Mouse (Mus musculus) yolk sac, embryonic 10.5 days (tissue): Measurements from ENCODE around the gene St6galnac4.

Experiments
- DNase-seq: peaks from one replicate; pipeline ENCODE4 v3.0.0-alpha.2; 2017; ENCODE audit warnings: low spot score

St6galnac4 gene

DNA sequence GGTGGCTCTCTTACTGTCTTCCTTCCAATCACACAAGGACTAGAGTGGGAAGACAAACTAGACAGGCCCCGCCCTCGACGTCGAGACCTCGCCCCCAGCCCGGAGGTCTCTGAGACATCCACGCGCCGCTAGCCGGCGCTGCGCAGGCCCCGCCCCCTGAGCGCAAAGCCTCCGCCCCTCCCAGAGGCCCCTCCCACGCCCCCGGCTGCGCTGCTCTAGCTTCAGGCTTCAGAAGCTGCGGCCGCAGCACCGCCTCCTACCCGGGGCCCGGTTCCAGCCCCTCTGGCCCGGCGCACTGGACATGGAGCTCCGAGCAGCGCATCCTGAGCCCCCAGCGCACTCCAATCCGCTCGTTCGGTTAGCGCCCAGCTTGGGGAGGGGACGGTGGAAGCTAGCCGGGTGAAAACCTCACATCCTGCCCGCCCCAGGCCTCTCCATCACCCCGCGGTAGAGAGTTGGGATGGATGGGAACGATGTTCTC lies at the start of gene St6galnac4:
Gene St6galnac4 (plus strand): TSS at position 225 of the 481 bp plus-strand sequence.
- peak; percentile 92 for DNase-seq

DNA sequence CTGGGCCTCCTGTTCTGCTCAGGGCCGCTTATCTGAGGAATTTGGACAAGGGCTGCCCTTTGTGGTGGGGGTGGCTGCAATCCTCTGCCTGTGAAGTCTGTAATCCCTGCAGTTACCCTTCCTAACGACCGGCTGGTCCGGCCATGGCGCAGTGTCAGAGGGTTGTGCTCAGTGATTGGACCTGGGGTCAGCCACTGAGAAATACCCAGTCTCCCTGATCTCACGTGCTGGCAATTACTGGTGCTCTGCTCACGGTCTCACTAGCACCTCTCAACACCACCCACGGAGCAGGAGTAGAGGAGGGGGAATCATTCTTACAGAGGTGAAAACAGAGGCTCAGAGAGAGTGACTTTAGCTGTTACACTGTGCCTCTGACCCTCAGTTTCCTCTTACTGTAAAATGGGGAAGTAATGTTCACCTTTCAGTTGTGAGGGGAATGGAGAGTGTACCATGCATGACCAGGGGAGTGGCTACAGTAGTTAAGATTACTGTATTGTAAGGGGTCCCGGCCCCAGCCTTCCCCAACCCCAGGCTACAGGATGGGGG lies 49.5 kb upstream of the St6galnac4 start:
- peak; percentile 57 for DNase-seq

DNA sequence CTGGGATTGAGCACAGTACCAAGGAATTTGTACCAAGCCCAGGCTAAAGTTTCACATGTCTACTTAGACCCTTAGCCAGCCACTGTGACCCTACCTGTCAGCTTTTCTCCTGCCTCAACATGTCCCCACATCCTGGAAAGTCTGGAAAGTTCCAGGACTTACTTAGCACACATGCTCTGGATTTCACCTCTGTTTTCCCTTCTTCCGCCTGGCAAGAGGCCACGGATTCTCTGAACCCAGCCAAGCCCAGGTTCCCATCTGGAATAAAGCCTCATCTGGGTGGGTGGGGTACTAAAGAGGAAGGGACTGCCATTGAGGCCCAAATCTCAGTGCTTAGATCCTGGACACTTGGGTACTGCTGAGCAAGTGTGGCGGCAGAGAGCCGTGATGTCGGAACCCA lies 49.0 kb upstream of the St6galnac4 start:
- DNase-seq: no peak

DNA sequence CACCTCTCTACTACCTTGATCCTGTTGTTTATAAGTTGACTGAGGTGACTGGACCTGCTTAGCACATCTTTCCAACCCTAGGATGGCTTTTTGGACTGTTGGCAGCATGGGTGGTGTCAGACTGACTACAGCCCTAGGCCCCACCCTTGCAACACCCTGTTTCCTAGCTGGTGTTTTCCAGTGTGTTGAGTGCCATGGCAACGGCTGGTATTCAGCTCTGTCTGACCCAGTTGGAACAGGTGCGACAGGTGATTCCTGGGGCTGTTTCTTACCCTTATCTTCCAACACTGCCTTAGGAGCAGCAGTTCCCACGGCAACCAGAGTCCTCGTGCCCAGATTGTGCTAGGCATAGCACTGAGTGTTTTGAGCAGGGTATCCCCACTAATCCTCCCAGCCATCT lies 48.4 kb upstream of the St6galnac4 start:
- DNase-seq: no peak

DNA sequence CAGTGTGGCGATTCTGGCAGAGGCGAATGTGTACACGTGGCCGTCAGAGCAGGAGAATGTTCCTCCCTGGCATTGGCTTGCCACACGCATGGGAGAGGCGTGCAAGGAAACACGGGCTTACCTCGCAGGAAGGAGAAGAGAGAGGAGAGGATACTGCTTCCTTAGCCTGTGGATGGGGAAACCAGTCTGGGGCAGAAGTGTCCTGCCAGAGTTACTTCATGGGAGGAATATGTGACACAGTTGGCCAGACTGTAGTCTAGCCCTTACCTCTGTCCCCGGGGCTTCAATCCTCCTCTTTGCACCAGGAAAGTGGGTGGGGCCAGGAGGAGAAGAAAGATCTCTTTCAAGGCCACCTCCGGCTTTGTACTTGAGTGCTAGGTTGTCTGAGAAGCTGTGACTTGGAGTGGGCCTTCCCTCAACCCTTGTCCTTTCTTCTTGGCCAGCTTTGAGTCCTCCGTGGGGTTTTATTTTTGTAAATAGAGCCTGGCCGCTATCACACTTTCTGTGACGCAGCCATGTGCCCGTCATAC lies 47.4 kb upstream of the St6galnac4 start:
- DNase-seq: no peak

DNA sequence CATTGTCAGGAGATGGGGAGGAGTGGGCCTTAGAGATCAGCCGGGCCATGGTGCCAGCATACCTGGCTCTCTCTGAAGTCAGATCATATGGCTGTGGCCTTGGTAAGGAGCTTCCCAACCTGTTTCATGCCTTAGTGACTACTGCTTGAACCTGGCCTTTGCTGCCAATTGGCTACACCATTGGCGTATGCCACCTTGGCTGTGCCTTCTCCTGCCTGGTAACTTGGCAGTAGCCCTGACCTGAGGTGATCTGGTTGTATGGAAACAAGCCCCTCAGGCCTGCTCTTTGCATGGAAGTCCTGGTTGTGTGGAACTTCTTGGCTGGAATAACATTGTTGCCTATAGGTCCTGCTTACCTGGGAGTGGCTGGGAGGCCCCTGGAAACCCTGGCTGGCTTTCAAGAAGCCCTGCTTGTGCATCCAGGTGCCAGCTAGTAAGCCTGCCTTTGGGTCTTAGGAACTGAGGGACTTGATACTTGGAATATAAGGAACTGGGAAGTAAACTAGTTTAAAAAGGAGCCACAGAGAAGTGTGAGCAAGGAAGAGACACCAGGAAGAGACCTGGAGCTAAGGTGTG lies 45.5 kb upstream of the St6galnac4 start:
- DNase-seq: no peak

DNA sequence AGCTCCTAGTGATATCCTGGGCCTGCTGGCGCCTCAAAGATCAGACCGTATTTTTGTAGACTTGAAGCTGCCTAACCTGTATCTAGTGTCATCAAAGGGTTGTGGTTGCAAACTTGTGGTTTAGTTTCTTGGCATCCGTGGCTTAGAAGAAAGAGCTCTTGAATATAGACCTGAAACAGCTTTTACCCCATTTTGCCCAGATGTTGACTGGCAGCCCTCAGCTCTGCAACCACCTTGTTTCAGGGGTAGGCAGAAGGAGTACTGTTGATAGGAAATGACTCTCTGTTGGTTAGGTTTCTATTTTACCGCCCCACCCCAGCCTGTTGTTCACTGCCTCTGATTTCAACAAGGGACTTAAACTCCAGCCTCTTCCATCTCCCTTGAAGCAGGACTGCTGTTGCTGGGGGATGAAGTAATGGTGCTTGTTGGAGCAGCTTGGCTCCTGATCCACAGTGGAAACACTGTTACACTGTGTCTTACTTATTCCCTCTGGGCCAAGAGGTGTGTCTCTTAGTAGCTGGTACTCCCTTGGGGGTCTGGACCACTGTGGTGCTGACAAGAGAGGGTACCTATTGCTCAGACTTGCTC lies 44.8 kb upstream of the St6galnac4 start:
- no peak for DNase-seq

DNA sequence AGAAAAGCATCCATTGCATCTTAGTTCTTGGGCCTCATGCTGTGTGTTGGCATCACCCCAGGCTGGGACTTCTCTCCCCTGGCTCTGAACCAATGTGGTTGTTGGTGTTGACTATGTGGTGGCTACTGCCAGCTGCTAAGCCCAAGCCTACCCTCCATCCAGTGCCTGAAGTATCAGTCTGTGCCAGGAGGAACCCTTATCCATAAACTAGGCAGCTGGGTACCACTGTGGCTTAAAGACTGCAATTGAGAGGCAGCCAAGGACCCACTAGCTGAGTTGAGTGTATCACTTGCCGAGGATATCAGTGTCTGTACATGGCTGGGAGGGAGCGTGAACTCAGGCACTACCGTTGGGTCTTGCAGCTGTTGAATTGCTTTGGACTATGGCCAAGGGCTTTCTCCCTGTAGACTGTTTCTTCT lies 43.9 kb upstream of the St6galnac4 start:
- DNase-seq: no peak

DNA sequence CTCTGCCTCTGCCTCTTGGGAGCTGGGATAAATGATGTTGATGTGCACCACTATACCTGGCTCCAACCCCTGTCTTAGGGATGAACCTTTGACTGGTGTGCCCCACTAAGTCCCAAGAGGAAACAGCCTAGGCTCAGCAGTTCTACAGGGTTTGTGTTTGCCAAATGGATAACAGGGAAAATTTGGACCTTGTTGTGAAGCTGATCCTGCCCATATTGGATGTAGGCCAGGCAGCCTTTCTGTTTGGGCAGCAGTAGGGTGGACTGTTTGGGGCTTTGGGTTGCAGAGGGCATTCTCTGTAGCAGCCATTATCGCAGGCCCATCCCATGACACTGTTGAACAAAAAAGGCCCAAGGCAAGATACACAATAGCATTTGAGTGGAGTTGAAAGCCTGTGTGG lies 39.9 kb upstream of the St6galnac4 start:
- no peak for DNase-seq

DNA sequence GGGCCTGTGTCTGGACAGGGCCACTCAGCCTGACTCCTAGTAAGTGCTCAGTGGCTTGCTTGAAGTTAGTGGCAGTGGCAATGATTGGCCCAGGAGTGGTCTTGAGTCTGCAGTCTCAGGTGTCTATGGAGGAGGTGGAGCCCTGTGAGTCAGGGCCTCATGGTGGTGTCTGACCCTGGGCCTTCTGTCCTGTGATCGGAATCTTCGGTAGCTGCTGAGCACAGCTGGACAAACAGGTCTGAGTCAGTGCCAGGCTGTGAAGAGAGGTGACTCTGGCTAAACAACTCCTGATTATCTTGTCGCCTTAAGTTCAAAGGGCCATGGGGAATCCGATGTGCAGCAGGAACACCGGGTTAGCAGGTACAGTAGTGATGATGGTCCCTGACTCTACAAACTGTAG lies 39.5 kb upstream of the St6galnac4 start:
- peak; percentile 73 for DNase-seq

DNA sequence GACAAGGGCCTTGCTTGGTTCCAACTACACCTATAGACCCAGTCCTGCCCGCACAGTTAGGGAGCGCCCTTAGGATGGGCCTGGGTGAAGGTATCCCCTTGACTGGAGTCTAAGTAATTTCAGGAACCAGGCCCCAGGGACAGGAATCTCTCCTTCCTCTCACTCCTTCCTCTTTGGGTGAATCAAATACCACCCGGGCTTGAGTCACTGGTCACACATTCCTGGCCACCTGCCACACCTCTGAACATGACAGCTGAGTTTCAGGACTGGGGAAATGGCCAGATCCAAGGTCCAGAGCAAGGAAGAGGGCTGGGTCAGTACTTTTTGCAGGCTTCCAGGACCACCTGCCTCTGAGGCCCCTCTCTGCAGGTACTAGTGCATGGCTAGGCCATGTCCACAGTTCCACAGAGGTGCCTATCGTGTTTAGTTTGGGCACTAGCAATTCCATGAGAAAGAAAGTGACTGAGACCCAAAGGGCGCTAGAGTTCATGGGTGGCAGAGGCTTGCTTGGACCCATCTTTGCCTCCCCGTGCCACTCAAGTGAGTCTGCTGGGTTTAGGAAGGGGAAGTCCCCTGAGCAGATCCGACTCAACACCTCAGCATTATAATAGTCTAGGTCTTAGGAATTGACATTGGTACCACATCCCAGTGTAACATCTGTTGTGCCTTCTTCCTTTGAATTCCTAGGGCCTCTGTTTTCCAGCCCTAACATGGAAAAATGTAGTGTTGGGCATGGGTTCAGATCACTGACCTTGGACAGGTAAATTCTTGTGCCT lies 38.7 kb upstream of the St6galnac4 start:
- DNase-seq: no peak

DNA sequence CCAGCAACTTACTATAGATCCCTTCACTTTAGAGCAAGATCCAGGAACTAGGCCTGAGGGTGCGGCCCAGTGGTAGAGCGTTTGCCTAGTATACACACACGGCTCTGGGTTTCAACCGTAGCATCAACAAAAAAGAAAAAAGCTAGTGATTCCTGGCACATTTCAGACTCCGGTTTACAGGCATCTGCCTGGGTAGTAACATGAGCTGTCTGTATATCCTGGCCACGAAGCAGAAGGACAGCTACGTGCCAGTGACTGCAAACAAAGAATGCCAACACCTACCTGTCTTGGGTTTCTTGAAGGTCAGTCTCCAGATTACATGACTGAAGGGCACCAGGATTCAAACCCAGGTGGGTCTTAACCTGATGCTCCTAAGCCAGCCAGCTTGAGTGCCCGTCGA lies 37.7 kb upstream of the St6galnac4 start:
- no peak for DNase-seq

DNA sequence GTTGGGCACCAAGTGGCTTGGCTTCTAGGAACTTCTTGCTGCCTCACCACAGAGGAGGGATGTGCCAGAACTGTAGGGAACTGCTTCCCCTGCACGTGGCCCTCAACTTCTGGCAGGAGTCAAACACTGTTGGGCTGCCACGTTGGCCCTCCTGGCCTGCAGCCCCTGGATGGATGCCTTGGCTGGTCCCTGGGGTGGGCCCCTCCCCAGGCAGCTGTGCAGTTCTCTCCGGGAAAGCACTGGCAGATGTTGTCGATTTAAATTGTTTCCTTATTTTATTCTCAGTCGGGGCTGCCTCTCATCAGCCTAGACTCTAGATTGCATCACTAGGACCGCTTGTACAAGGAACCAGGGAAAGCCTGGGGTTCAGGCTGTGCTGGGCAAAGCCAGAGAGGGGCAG lies 37.1 kb upstream of the St6galnac4 start:
- no peak for DNase-seq

DNA sequence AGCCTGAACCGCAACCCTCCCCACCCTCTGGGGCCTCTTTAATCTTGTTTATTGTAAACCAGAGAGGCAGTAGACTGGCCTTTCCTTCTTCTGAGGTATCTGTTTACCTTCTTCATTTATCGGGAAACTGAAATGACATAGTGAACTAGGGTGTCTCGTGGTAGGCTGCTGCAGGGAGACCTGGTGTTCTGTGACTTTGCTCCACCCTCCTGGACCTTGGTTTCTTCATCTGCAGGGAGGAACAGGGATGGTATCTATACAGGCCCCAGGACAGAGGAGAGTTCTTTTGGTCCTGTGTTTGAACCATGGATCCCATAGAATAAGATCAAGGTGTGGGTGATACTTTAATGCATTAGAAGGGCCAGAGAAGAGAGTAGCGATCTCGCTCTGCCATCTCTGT lies 35.7 kb upstream of the St6galnac4 start:
- no peak for DNase-seq

DNA sequence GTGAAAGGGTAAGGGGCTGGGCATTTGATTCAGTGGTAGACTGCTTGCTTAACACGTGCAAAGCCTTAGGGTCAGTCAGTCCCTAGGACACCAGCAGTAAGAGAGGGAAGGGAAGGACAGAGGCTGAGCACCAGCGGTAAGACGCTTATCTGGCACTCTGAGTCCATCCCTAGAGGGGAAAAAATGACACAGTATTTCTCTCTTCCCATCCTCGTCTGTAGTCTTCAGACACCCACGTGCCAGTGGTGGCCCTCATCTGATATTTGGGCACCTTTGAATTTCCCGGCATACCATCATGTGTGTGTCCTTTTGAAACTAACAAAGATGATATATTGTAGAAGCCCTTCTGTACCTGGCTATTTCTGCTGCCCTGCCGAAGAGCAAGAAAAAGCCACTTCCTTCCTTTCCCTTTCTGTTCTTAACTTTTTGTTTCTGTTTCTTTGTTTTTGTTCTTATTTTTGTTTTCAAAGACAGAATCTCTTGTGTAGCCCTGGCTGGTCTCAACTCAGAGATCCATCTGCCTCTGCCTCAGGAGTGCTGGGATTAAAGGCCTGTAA lies 33.2 kb upstream of the St6galnac4 start:
- no peak for DNase-seq

DNA sequence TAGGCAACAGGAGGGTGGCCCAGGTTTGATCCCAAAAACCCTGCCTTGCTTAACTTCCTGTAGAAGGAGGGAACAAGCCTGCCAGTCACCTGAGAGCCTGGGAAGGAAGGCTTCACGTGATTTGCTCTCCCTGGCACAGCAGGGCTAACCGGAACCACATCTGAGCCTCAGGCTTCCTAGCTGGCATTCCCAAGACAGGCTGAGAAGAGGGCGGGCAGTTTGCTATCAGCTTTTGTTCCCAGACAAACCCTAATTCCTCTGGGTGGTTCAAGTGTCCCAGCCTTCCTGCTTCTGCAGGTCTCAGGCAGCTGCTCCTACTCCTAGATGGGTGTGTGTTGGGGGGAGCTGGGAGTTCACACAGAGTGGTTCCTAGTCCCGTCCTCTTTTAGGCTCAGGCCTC lies 31.4 kb upstream of the St6galnac4 start:
- DNase-seq: no peak

DNA sequence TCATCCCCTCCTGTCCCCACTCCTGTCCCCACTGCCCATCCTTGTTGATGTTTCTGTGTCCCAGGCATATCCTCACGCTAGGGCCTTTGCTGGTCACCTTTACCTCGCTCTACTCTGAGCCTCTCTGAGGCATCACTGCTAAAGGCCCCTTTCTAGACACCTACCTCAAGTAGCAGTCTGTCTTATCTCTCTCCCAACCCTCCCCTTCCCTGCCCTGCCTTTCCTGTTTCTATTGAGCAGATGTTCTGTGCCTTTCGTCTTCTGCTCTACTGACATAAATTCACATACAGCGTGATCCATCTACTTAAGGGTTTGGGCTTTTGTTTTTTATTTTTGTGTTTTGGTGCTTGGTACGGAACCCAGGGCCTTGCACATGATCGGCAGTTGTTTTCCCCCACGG lies 30.9 kb upstream of the St6galnac4 start:
- DNase-seq: no peak

DNA sequence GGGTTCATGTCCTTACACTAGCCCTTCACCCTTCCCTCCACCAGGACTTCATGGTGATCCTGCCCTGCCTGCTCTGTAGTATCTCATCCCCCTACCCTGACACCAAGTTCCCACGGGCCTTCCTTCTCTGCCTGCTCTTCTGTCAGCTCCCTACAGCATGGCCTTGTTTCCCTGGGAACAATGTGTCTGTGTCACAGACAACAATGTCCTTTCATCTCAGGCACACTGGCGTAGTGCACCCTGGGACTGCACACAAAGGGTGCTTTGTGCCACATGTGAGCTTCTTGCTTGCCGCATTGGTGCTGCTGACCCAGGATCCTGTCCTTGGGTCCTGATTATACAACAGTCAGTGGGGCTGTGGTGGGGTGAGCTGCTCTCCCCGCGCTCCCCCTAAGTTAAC lies 27.3 kb upstream of the St6galnac4 start:
- DNase-seq: no peak

DNA sequence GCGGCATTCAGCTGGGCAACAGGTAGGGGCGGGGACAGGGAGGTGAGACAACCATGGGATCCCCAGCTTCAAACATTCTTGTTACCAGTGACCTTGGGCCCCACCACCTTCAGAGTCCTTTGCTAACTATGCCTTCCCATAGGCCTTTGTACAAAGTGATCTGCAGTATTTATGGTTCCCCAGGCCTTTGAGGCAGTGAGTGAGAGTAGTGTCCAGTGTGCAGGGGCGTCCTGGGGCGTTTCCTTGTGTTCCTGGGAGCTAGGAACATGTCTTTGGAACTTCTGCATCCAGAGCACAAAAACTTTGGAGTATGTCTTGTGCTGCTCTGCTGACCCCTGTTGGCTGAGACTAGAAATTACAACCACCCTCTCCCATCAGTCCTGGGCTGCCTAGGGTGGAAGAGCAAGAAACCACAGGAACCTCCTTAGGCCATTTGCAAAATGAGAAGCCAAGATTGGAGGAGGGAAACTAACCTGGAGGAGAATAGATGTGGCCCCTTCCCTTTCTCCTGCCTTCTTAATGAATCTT lies 20.3 kb upstream of the St6galnac4 start:
- DNase-seq: peak; percentile 64

DNA sequence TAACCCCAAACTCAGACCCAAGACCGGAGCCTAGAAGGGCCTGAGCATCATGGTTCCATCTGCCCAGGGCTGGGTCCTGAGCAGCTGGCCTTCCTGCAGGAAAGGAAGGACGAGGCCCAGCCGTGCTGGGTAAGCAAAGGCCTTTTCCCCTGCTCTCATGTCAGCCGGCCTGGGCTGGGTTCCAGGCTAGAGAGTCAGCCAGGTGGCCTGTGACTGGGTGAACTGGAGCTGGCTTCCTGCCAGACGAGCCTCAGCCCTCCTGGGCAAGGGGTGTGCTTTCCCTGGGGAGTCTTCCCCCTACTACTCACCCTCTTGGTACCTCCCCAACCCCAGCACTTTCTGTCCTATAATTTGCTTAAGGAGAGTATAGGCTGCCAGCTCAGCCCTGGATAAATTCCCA lies 18.7 kb upstream of the St6galnac4 start:
- no peak for DNase-seq

DNA sequence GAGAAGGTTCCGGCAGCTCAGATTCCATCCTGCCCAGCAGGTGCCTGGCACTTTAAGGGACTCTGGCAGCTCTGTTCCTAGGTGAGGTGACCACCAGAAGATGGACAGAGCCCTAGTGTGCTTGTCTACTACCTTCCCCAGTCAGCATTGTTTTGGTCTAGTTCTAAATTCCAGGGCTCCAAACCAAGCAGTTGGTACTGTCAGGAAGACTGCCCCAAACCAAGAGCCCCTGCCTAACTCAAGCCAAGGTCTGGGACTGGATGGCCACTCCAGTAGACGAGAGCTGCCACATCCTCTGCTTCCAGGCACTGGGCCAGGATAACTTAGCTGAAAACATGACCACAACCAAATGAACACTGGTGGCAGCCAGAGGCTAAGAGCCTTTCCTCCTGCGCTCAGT lies 18.0 kb upstream of the St6galnac4 start:
- no peak for DNase-seq
